Mouse (Mus musculus) liver, adult 2 months (tissue): ENCODE data around the gene Artn.

Experiments
- CTCF ChIP-seq: fragments of 200-500 bp; IDR thresholded peaks from 2 replicates; pipeline ENCODE4 v1.5.1; 2011; ENCODE audit warnings: low read depth, low read length, control low read depth
- POLR2A ChIP-seq: fragments of 200-500 bp; IDR thresholded peaks from 2 replicates; pipeline ENCODE4 v1.6.1; 2011; ENCODE audit warnings: low read length, control low read depth; ENCODE audit not compliant: insufficient read depth; ENCODE audit errors: extremely low read depth

DNA sequence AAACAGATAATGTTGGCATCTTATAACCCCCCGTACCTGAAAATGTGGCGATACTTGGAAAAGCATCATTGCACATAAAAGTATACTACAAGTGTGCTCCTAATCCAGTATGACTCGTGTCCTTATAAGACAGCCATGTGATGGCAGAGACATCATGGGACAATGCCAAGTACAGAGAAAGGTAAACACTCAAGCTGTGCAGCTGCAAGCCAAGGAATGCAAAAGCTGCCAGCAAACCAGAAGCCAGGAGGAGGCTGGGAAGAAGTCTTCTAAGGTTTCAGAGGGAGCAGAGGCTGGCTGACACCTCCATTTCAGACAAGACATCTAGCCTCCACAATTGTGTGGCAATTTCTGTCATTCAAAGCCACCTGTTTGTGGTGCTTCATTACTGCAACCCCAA is 23.4 kb downstream of the Artn start:
- TF ChIP-seq CTCF, result no peak
- no peak for TF ChIP-seq POLR2A
